Mouse (Mus musculus) stomach, postnatal 0 days (tissue): Measurements from ENCODE around the gene Ostn.

Source experiments
- CTCF ChIP-seq: IDR thresholded peaks from 2 replicates; pipeline ENCODE4 v1.5.1; 2016; ENCODE audit warnings: antibody characterized with exemption, low read depth, mild to moderate bottlenecking, moderate library complexity
- EP300 ChIP-seq: optimal IDR thresholded peaks from 2 replicates; pipeline ENCODE3; 2016; ENCODE audit warnings: antibody characterized with exemption

- no peak for TF ChIP-seq CTCF
- TF ChIP-seq EP300: no peak
These were observed 84.6 kb downstream of the Ostn start for GRCm38 (mm10) chr16:27391845-27392244.
